Mouse (Mus musculus): ENCODE results near the gene 2700049A03Rik. TPM values are rescaled to one million over a fixed set of nuclear protein-coding genes. Genes with fewer than 3 reads are reported as not detected.

2700049A03Rik gene
- polyA plus RNA-seq, 1 experiment from 2014 or later = 15.7 TPM

DNA sequence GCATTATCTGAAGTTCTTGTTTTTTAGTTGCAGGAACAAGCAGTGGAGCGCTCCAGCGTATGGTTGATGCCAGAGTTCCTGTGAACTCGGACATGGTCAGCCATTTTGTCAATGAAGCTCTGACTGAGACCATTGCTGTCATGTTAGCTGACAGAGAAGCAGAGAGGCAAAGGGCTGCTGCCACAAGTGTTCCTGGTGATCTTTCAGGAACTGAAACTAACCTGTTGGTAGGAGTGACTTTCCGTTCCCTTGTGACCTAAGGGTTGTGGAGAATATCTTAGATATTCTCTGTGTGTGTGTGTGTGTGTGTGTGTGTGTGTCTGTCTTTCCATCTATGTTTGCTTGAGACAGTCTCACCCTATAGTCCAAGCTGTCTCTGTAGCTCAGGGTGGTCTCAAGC lies 47.7 kb downstream of the 2700049A03Rik start:
- Histone ChIP-seq H3K27ac (replicated peaks) (no peak overlapping the region), H3K36me3 (peaks cover 46% of the 10 kb centered on the region), H3K27me3 (no peaks in the 10 kb centered on the region), H3K4me2 (replicated peaks) (no peak overlapping the region), H3K4me1 (no peaks in the 10 kb centered on the region), H3K9me3 (replicated peaks) (no peaks in the 10 kb centered on the region), H3K4me3 (replicated peaks) (no peak overlapping the region), H3K9ac (no peak overlapping the region)
- no peak for ATAC-seq (ENCODE audit: insufficient number of reproducible peaks, low FRiP score, low TSS enrichment, low read depth)
- WGBS = 97% methylated on average over 4 of the region's 4 CpGs

DNA sequence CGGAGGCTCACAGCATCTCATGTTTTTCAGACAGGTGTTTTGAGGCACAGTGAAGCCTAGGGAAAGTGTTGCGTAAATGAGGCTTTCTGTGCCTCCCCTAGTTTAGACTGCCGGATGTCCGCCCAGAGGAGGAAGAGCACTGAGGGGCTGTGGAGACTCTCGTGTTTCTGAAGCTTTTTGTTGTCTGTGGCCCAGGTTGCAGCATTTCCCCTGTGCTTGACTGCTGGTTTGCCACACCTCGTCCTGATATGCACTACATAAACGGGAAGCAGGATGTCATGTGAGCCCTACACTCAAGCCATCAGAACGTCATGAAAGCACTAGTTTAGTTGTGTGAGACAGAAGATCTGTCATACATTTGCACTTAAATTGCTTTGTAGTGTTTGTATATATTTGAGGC lies 56.1 kb downstream of the 2700049A03Rik start:
- Histone ChIP-seq H3K36me3 (peaks cover 55% of the 10 kb centered on the region), H3K9ac (no peak overlapping the region), H3K4me1 (no peaks in the 10 kb centered on the region), H3K27me3 (no peaks in the 10 kb centered on the region), H3K4me2 (replicated peaks) (no peak overlapping the region), H3K27ac (replicated peaks) (no peak overlapping the region), H3K4me3 (replicated peaks) (no peak overlapping the region), H3K9me3 (replicated peaks) (no peaks in the 10 kb centered on the region)
- ATAC-seq (ENCODE audit: insufficient number of reproducible peaks, low FRiP score, low TSS enrichment, low read depth) = no peak
- WGBS = 73% methylated on average over 8 of the region's 8 CpGs

DNA sequence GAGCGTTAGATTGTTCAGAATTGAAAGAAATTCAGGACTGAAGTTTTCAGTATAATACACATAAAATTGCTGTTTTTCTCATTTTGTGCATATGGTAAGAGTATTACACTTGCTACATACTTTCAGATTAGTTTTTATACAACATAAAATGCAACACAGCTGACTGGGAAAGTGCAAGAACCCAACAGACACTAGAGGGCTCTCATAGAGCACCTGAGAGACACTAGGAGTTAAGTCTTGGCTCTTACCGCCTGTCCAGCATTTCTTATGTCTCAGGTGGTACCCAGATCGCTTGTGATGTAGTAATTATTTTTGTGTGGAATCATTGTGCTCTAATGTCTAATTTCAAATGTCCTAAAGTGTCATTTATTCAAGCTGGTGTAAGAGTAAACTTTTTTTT lies 61.0 kb downstream of the 2700049A03Rik start:
- Histone ChIP-seq H3K9me3 (replicated peaks) (no peaks in the 10 kb centered on the region), H3K9ac (no peak overlapping the region), H3K4me1 (no peaks in the 10 kb centered on the region), H3K27ac (replicated peaks) (no peak overlapping the region), H3K27me3 (no peaks in the 10 kb centered on the region), H3K4me3 (replicated peaks) (no peak overlapping the region), H3K4me2 (replicated peaks) (no peak overlapping the region), H3K36me3 (peaks cover 31% of the 10 kb centered on the region)
- WGBS = 46% methylated on average over 3 of the region's 3 CpGs
- ATAC-seq (ENCODE audit: insufficient number of reproducible peaks, low FRiP score, low TSS enrichment, low read depth) = no peak

DNA sequence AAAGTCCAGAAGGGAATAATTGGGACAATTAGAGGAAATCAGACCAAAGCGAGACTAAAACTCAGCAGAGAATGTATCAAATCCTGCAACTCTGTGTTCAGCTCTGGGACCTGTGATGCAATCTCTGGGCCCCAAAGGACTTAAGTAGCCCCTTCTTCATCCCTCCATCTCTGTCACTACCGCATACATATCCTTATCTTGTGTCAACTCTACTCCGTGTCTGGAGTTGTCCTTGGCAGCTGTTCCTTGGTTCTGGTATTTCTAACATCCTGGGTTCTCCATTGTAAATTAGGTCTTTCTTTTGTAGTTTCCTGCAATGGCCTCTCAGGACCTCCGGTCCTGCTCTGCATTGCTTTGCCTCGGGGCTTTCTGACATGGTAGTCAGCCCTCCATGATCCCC lies 65.1 kb downstream of the 2700049A03Rik start:
- Histone ChIP-seq H3K4me1 (no peaks in the 10 kb centered on the region), H3K9ac (no peak overlapping the region), H3K4me2 (replicated peaks) (no peak overlapping the region), H3K4me3 (replicated peaks) (no peak overlapping the region), H3K27ac (replicated peaks) (no peak overlapping the region), H3K9me3 (replicated peaks) (no peaks in the 10 kb centered on the region), H3K27me3 (no peaks in the 10 kb centered on the region), H3K36me3 (peaks cover 20% of the 10 kb centered on the region)
- WGBS = 74% methylated on average over 5 of the region's 5 CpGs
- ATAC-seq (ENCODE audit: insufficient number of reproducible peaks, low FRiP score, low TSS enrichment, low read depth) = no peak

DNA sequence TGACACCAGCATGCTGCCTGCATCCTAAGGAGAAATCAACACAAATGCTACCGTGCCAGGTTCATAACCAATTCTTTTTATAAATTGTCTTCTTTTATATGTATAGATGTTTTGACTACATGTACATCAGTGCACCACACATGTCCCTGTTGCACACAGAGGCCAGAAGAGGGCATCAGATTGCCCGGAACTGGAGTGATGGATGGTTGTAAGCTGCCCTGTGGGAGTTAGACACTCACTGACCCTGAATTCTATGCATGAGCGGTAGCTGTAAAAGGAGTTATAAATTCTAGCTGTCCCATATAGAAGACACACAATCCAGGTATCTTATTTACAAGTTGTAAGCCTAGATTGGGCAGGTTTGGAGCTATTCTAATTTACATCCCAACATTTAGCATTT lies 67.7 kb downstream of the 2700049A03Rik start:
- Histone ChIP-seq H3K36me3 (peaks cover 20% of the 10 kb centered on the region), H3K4me1 (no peaks in the 10 kb centered on the region), H3K9ac (no peak overlapping the region), H3K27me3 (no peaks in the 10 kb centered on the region), H3K4me3 (replicated peaks) (no peak overlapping the region), H3K27ac (replicated peaks) (no peak overlapping the region), H3K9me3 (replicated peaks) (no peaks in the 10 kb centered on the region), H3K4me2 (replicated peaks) (no peak overlapping the region)
- WGBS = 84% methylated on average over 3 of the region's 3 CpGs
- no peak for ATAC-seq (ENCODE audit: insufficient number of reproducible peaks, low FRiP score, low TSS enrichment, low read depth)

DNA sequence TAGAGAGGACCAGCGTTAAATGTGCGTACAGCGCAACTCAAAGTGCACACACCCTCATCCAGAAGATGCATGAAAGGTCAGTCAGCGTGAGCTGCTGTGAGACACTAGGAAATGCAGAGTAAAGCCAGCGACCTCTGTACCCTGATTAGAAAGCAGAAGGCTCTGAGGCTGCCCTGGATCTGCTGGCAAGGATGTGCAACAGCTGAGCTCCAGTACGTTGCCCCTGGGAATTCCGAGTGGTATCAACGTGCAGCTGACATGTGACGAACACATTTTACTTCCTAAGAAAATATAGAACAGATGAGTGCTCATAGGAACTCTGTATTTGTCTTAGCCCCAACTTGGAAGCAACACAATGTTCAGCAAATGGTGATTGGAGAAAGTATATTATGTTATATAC lies 80.5 kb downstream of the 2700049A03Rik start:
- peaks cover 9% of the 10 kb centered on the region for H3K36me3 ChIP-seq
- H3K9me3 ChIP-seq (replicated peaks) = no peaks in the 10 kb centered on the region
- H3K9ac ChIP-seq = no peak overlapping the region
- no peak for ATAC-seq (ENCODE audit: insufficient number of reproducible peaks, low FRiP score, low TSS enrichment, low read depth)
- no peak overlapping the region for H3K27ac ChIP-seq (replicated peaks)
- 55% methylated on average over 9 of the region's 9 CpGs for WGBS
- H3K4me1 ChIP-seq = 0 out of 2 replicates have a peak, but pooled peaks cover 9% of the 10 kb centered on the region
- H3K4me2 ChIP-seq (replicated peaks) = no peak overlapping the region
- no peak overlapping the region for H3K4me3 ChIP-seq (replicated peaks)
- H3K27me3 ChIP-seq = no peaks in the 10 kb centered on the region

DNA sequence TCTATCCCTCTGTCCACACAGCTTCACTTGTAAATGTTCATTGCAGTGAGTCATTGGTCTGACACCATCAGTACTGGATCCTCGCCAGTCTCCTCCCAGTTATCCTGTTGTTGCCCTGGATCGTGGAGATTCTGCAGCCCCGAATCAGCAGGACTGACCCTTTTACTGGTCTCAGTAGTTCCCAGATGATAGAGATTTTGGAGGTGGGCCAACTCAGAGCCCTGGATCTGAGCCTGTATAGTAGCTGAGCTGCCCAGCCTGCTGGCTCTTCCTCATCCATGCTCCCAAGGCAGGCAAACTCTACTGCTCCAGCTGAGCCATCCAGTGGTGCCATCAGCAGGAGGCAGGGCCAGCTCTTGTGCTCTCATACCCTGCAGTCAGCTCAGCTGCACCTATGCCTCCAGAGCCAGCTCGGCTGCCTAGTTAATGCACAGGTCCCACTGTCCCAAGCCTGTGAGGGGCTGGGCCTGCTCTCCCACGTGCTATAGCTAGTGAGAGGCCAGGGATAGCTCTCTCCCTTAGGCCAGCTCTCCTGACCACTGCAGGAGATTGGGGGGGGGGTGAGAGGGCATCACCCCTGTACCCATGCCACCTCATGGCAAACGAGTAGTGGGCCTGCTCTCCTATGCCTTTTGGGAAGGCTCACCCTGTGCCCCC lies 81.3 kb downstream of the 2700049A03Rik start:
- H3K4me2 ChIP-seq (replicated peaks) = no peak overlapping the region
- H3K36me3 ChIP-seq = peaks cover 9% of the 10 kb centered on the region
- H3K27ac ChIP-seq (replicated peaks) = no peak overlapping the region
- 0 out of 2 replicates have a peak, but pooled peaks cover 9% of the 10 kb centered on the region for H3K4me1 ChIP-seq
- no peaks in the 10 kb centered on the region for H3K9me3 ChIP-seq (replicated peaks)
- no peak overlapping the region for H3K4me3 ChIP-seq (replicated peaks)
- ATAC-seq (ENCODE audit: insufficient number of reproducible peaks, low FRiP score, low TSS enrichment, low read depth) = no peak
- H3K9ac ChIP-seq = no peak overlapping the region
- 83% methylated on average over 6 of the region's 6 CpGs for WGBS
- H3K27me3 ChIP-seq = no peaks in the 10 kb centered on the region

DNA sequence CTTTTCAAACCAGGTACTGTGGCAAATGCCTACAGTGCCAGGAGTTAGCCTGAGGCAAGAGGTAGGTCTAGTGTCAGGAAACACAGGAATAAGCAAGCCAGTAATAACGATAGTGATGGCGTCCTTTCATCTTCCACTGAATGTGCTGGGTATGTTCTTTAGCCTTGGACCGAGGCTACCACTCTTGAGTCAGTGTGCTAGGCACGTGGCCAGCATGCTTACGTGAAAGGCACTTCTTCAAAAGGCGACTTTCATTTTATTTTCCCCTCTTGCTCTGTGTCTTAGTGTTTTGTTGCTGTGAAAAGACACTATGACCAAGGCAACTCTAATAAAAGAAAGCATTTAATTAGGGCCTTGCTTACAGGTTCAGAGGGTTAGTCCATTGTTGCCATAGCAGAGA lies 86.1 kb downstream of the 2700049A03Rik start:
- no peak for ATAC-seq (ENCODE audit: insufficient number of reproducible peaks, low FRiP score, low TSS enrichment, low read depth)
- H3K27me3 ChIP-seq = no peaks in the 10 kb centered on the region
- WGBS = 92% methylated on average over 6 of the region's 6 CpGs
- H3K27ac ChIP-seq (replicated peaks) = no peak overlapping the region
- no peak overlapping the region for H3K9ac ChIP-seq
- peaks cover 9% of the 10 kb centered on the region for H3K36me3 ChIP-seq
- no peak overlapping the region for H3K4me2 ChIP-seq (replicated peaks)
- no peak overlapping the region for H3K4me3 ChIP-seq (replicated peaks)
- H3K4me1 ChIP-seq = 0 out of 2 replicates have a peak, but pooled peaks cover 6% of the 10 kb centered on the region
- H3K9me3 ChIP-seq (replicated peaks) = no peaks in the 10 kb centered on the region

DNA sequence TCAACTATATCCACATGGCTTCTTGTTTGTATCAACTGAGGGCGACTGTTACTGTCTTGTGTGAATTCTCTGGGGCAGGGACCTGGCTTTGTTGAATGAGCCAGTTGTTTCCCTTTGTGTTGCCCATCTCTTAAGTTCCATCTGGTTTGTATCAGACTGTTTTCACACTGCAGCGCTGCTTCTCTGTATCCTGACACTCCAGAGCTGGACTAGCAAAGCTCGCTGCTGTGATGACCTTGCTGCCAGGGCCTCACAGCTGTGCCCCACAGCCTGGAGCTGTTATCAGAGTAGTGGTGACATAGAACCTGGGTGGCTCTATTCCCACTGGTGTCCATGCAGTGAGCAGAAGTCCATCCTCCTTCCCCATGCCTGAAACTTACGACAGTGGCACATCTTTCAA lies 91.1 kb downstream of the 2700049A03Rik start:
- H3K4me1 ChIP-seq = no peaks in the 10 kb centered on the region
- 30% methylated on average over 4 of the region's 4 CpGs for WGBS
- 0 out of 2 replicates have a peak overlapping the region, but pooled peaks have one; percentile 3 for H3K27ac ChIP-seq (replicated peaks)
- H3K9ac ChIP-seq = no peak overlapping the region
- H3K4me3 ChIP-seq (replicated peaks) = no peak overlapping the region
- H3K9me3 ChIP-seq (replicated peaks) = no peaks in the 10 kb centered on the region
- H3K36me3 ChIP-seq = no peaks in the 10 kb centered on the region
- no peaks in the 10 kb centered on the region for H3K27me3 ChIP-seq
- no peak for ATAC-seq (ENCODE audit: insufficient number of reproducible peaks, low FRiP score, low TSS enrichment, low read depth)
- H3K4me2 ChIP-seq (replicated peaks) = no peak overlapping the region

DNA sequence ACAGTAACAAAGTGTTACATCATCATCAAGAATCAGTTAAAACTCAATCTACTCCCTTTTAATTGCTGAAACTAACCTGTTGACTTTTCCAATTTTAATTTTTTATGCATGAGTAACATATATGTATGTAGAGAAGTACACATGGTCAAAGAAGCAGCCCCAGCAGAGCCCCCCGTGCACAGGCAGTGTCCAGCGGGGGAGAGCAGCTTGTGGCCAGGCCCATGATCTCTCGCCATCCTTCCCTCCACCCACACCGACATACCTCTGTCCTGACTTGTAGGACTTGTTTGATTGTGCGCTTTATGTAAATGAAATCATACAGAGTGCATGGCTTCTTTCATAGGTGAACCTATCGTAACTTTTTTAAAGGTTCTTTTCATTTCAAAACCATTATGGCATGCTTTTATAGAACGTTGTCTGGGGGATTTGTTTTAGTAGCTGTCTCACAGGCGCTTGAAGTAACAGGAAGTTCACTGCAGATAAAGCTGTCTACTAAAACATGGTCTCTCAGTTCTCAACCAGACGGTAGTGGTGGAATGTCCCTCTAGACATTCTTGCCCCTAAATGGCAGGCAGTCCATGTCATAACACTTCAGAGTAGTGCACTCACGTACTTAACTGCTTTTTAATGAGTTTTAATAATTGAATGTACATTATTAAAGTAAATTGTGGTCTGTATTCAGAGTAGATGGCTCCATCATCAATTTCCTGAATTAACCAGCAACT lies 92.4 kb downstream of the 2700049A03Rik start:
- Histone ChIP-seq H3K9ac (no peak overlapping the region), H3K4me3 (replicated peaks) (no peak overlapping the region), H3K27ac (replicated peaks) (no peak overlapping the region), H3K9me3 (replicated peaks) (no peaks in the 10 kb centered on the region), H3K4me2 (replicated peaks) (no peak overlapping the region), H3K27me3 (no peaks in the 10 kb centered on the region), H3K36me3 (no peaks in the 10 kb centered on the region), H3K4me1 (no peaks in the 10 kb centered on the region)
- 60% methylated on average over 10 of the region's 10 CpGs for WGBS
- no peak for ATAC-seq (ENCODE audit: insufficient number of reproducible peaks, low FRiP score, low TSS enrichment, low read depth)

DNA sequence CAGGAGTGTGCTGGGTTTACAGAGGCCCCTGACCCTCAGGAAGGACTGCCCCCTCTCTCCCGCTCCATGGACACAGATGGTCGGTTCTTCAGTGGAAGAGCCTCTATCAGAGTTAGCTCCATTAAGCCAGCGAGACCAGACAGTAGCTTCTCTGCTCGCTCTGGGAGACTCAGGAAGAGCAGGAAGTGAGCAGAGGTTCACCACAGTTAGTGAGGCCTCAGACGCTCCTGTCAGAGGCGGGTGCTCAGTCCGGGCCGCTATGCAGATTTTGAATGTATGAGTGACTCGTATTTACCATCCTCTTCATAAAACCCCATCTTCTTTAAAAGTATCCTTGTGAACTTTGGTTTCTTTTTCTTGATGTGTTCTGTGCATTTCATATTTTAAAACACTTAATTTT lies 94.9 kb downstream of the 2700049A03Rik start:
- Histone ChIP-seq H3K4me2 (replicated peaks) (no peak overlapping the region), H3K9ac (no peak overlapping the region), H3K27me3 (no peaks in the 10 kb centered on the region), H3K4me1 (no peaks in the 10 kb centered on the region), H3K27ac (replicated peaks) (no peak overlapping the region), H3K9me3 (replicated peaks) (no peaks in the 10 kb centered on the region), H3K4me3 (replicated peaks) (no peak overlapping the region), H3K36me3 (no peaks in the 10 kb centered on the region)
- no peak for ATAC-seq (ENCODE audit: insufficient number of reproducible peaks, low FRiP score, low TSS enrichment, low read depth)
- 91% methylated on average over 9 of the region's 9 CpGs for WGBS

DNA sequence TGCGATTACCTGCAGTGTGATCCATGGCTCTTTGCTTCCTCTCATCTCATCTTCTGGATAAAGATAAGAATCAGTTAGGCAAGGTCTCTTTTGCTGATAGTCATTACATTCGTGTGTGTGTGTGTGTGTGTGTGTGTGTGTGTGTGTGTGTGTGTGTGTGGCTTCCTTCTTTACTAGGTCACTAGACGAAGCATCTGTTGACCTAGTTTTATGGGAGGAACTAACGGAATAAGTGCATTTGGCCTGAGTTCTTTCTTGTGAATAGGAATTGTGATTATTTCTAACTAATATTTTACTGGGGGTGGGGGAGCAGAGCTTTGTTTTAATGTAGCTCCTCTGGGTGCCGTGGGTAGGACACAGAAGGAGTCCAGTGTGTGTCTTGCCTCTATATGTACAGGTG lies 96.8 kb downstream of the 2700049A03Rik start:
- Histone ChIP-seq H3K4me1 (no peaks in the 10 kb centered on the region), H3K4me3 (replicated peaks) (no peak overlapping the region), H3K9me3 (replicated peaks) (no peaks in the 10 kb centered on the region), H3K36me3 (no peaks in the 10 kb centered on the region), H3K27ac (replicated peaks) (no peak overlapping the region), H3K27me3 (no peaks in the 10 kb centered on the region), H3K9ac (no peak overlapping the region), H3K4me2 (replicated peaks) (no peak overlapping the region)
- 77% methylated on average over 5 of the region's 5 CpGs for WGBS
- no peak for ATAC-seq (ENCODE audit: insufficient number of reproducible peaks, low FRiP score, low TSS enrichment, low read depth)

Data from embryonic facial prominence, embryonic 15.5 days (tissue).